Mouse (Mus musculus): ENCODE data around the gene Cdc42ep1. TPM values are rescaled to one million over a fixed set of nuclear protein-coding genes. Genes with fewer than 3 reads are reported as not detected.
A peak's percentile ranks its signal among the peaks of the same experiment; 100 is the strongest.
"Not testable (repeated sequence)": the region's sequence is repeated elsewhere in the genome, so short reads cannot be mapped to it uniquely, and the experiment has no call there.

Gene Cdc42ep1
- polyA plus RNA-seq, 1 experiment, result 29.6 TPM

GRCm38 (mm10) chr15:78876991-78877809 is 34.8 kb downstream of the Cdc42ep1 start, which contains the start of gene Gga1:
Gene Gga1, plus strand, starts transcription at chr15:78877190.
- H3K4me1 ChIP-seq (ENCODE audit: control insufficient read depth, insufficient read depth, insufficient read length), result peaks cover 12% of the 10 kb centered on the region; the same call in 1 of the 2 replicates
- H3K4me3 ChIP-seq (ENCODE audit: extremely low read depth, insufficient read depth, insufficient read length), result peak within 1 kb of the TSS; percentile 78
- H3K36me3 ChIP-seq (ENCODE audit: control insufficient read depth, insufficient read depth, low read length), result peaks cover 6% of the 10 kb centered on the region
- DNase-seq (ENCODE audit: low read depth in 1 of 2, low spot score in 2 of 2), result peak; percentile 88 to 97
- H3K27ac ChIP-seq (ENCODE audit: insufficient read depth, low read length), result peak within 1 kb of the TSS; percentile 99
- under 1% methylated on average over 71 of the region's 95 CpGs for WGBS
- TF ChIP-seq POLR2A (IDR thresholded peaks at IDR 0.05; ENCODE audit: low read depth, low read length) (peak; percentile 62), CTCF (IDR thresholded peaks at IDR 0.05; ENCODE audit: extremely low read depth, insufficient read depth, insufficient read length, insufficient replicate concordance) (no peak)
- no peaks in the 10 kb centered on the region for H3K27me3 ChIP-seq (ENCODE audit: control insufficient read depth, insufficient read depth, low read length)

GRCm38 (mm10) chr15:78877810-78878390 is 35.5 kb downstream of the Cdc42ep1 start:
- peak overlapping the region; percentile 99 for H3K27ac ChIP-seq (ENCODE audit: insufficient read depth, low read length)
- peak overlapping the region; percentile 78 for H3K4me3 ChIP-seq (ENCODE audit: extremely low read depth, insufficient read depth, insufficient read length)
- DNase-seq (ENCODE audit: low read depth in 1 of 2, low spot score in 2 of 2), result peak in 1 of 2 experiments; percentile 26
- peaks cover 9% of the 10 kb centered on the region for H3K36me3 ChIP-seq (ENCODE audit: control insufficient read depth, insufficient read depth, low read length)
- H3K27me3 ChIP-seq (ENCODE audit: control insufficient read depth, insufficient read depth, low read length), result no peaks in the 10 kb centered on the region
- peaks cover 12% of the 10 kb centered on the region; the same call in 1 of the 2 replicates for H3K4me1 ChIP-seq (ENCODE audit: control insufficient read depth, insufficient read depth, insufficient read length)
- no peak for TF ChIP-seq CTCF (IDR thresholded peaks at IDR 0.05; ENCODE audit: extremely low read depth, insufficient read depth, insufficient read length, insufficient replicate concordance)
- TF ChIP-seq POLR2A (IDR thresholded peaks at IDR 0.05; ENCODE audit: low read depth, low read length), result no peak
- WGBS, result under 1% methylated on average over 17 of the region's 17 CpGs

- not testable (repeated sequence) for H3K27me3 ChIP-seq (ENCODE audit: control insufficient read depth, insufficient read depth, low read length); H3K4me3 ChIP-seq (ENCODE audit: extremely low read depth, insufficient read depth, insufficient read length); DNase-seq (ENCODE audit: low read depth in 1 of 2, low spot score in 2 of 2)
- Histone ChIP-seq H3K4me1 (ENCODE audit: control insufficient read depth, insufficient read depth, insufficient read length) (peaks cover 12% of the 10 kb centered on the region; the same call in 1 of the 2 replicates), H3K36me3 (ENCODE audit: control insufficient read depth, insufficient read depth, low read length) (peaks cover 19% of the 10 kb centered on the region), H3K27ac (ENCODE audit: insufficient read depth, low read length) (peak overlapping the region; percentile 27)
- 20% methylated on average over 7 of the region's 7 CpGs for WGBS
These were observed 36.5 kb downstream of the Cdc42ep1 start for GRCm38 (mm10) chr15:78878792-78879516.

- no peak for DNase-seq (ENCODE audit: low read depth in 1 of 2, low spot score in 2 of 2)
- H3K4me1 ChIP-seq (ENCODE audit: control insufficient read depth, insufficient read depth, insufficient read length), result peaks cover 12% of the 10 kb centered on the region; the same call in 1 of the 2 replicates
- H3K27ac ChIP-seq (ENCODE audit: insufficient read depth, low read length), result no peak overlapping the region
- H3K4me3 ChIP-seq (ENCODE audit: extremely low read depth, insufficient read depth, insufficient read length), result no peak overlapping the region
- TF ChIP-seq CTCF (IDR thresholded peaks at IDR 0.05; ENCODE audit: extremely low read depth, insufficient read depth, insufficient read length, insufficient replicate concordance) (no peak), POLR2A (IDR thresholded peaks at IDR 0.05; ENCODE audit: low read depth, low read length) (no peak)
- WGBS, result 92% methylated on average over 8 of the region's 8 CpGs
- H3K27me3 ChIP-seq (ENCODE audit: control insufficient read depth, insufficient read depth, low read length), result no peaks in the 10 kb centered on the region
- H3K36me3 ChIP-seq (ENCODE audit: control insufficient read depth, insufficient read depth, low read length), result peaks cover 28% of the 10 kb centered on the region
These were observed 38.0 kb downstream of the Cdc42ep1 start for GRCm38 (mm10) chr15:78880432-78880831.

DNA sequence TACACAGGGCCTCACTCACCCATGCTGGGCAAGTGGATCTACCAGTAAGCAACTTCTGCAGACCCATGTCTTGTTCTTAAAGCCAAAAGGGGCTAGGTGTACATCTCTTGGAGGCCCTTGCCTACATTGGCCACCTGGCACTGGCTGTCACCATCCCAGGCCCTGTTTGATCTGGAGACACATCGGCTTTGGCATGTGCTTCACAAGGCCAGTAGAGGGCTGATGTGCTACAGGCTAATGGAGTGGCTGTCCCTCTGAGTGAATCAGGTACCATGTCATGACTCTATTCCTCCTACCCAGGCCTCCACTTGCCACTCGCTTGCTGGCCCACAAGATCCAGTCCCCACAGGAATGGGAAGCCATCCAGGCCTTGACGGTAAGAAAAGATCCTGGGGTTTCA is 39.4 kb downstream of the Cdc42ep1 start:
- Histone ChIP-seq H3K4me1 (ENCODE audit: control insufficient read depth, insufficient read depth, insufficient read length) (peaks cover 12% of the 10 kb centered on the region; the same call in 1 of the 2 replicates), H3K4me3 (ENCODE audit: extremely low read depth, insufficient read depth, insufficient read length) (no peak overlapping the region), H3K36me3 (ENCODE audit: control insufficient read depth, insufficient read depth, low read length) (peaks cover 35% of the 10 kb centered on the region), H3K27ac (ENCODE audit: insufficient read depth, low read length) (no peak overlapping the region), H3K27me3 (ENCODE audit: control insufficient read depth, insufficient read depth, low read length) (no peaks in the 10 kb centered on the region)
- DNase-seq (ENCODE audit: low read depth in 1 of 2, low spot score in 2 of 2), result no peak
- TF ChIP-seq CTCF (IDR thresholded peaks at IDR 0.05; ENCODE audit: extremely low read depth, insufficient read depth, insufficient read length, insufficient replicate concordance) (no peak), POLR2A (IDR thresholded peaks at IDR 0.05; ENCODE audit: low read depth, low read length) (no peak)
- 80% methylated on average over 3 of the region's 3 CpGs for WGBS

GRCm38 (mm10) chr15:78889401-78889853 is 47.0 kb downstream of the Cdc42ep1 start:
- peaks cover 58% of the 10 kb centered on the region for H3K36me3 ChIP-seq (ENCODE audit: control insufficient read depth, insufficient read depth, low read length)
- H3K4me1 ChIP-seq (ENCODE audit: control insufficient read depth, insufficient read depth, insufficient read length), result peaks cover 7% of the 10 kb centered on the region; the same call in 1 of the 2 replicates
- no peak overlapping the region for H3K4me3 ChIP-seq (ENCODE audit: extremely low read depth, insufficient read depth, insufficient read length)
- TF ChIP-seq POLR2A (IDR thresholded peaks at IDR 0.05; ENCODE audit: low read depth, low read length) (no peak), CTCF (IDR thresholded peaks at IDR 0.05; ENCODE audit: extremely low read depth, insufficient read depth, insufficient read length, insufficient replicate concordance) (no peak)
- no peak overlapping the region for H3K27ac ChIP-seq (ENCODE audit: insufficient read depth, low read length)
- no peaks in the 10 kb centered on the region for H3K27me3 ChIP-seq (ENCODE audit: control insufficient read depth, insufficient read depth, low read length)
- DNase-seq (ENCODE audit: low read depth in 1 of 2, low spot score in 2 of 2), result no peak
- WGBS, result 84% methylated on average over 12 of the region's 13 CpGs
